Mouse (Mus musculus) induced T-regulatory cell, adult 2 months (primary cell): ENCODE results near the gene Nr6a1.
A peak's percentile ranks its signal among the peaks of the same experiment; 100 is the strongest.

Source experiments
- DNase-seq: peaks from one replicate; pipeline ENCODE4 v3.0.0-alpha.2; 2012; ENCODE audit warnings: low read depth

Nr6a1 gene

GRCm38 (mm10) chr2:38782731-38783130 is 144.8 kb downstream of the Nr6a1 start:
- no peak for DNase-seq

- no peak for DNase-seq
Measured at GRCm38 (mm10) chr2:38781945-38782720, 145.4 kb downstream of the Nr6a1 start.

- DNase-seq = no peak
Measured at GRCm38 (mm10) chr2:38779939-38780338, 147.5 kb downstream of the Nr6a1 start.

- DNase-seq = no peak
Measured at GRCm38 (mm10) chr2:38777326-38777725, 150.2 kb downstream of the Nr6a1 start.

- no peak for DNase-seq
Measured at GRCm38 (mm10) chr2:38774936-38775335, 152.6 kb downstream of the Nr6a1 start.

- DNase-seq = no peak
Measured at GRCm38 (mm10) chr2:38771478-38771797, 156.1 kb downstream of the Nr6a1 start.

GRCm38 (mm10) chr2:38770772-38771477 is 156.6 kb downstream of the Nr6a1 start:
- DNase-seq = no peak

- no peak for DNase-seq
Measured at GRCm38 (mm10) chr2:38767177-38767931, 160.1 kb downstream of the Nr6a1 start.

GRCm38 (mm10) chr2:38739847-38740246 is 187.6 kb downstream of the Nr6a1 start:
- no peak for DNase-seq

GRCm38 (mm10) chr2:38739410-38739809 is 188.1 kb downstream of the Nr6a1 start:
- peak; percentile 72 for DNase-seq

GRCm38 (mm10) chr2:38738601-38739301 is 188.7 kb downstream of the Nr6a1 start:
- no peak for DNase-seq

GRCm38 (mm10) chr2:38735740-38736139 is 191.7 kb downstream of the Nr6a1 start:
- DNase-seq = no peak

GRCm38 (mm10) chr2:38734721-38735120 is 192.8 kb downstream of the Nr6a1 start:
- DNase-seq = no peak

- no peak for DNase-seq
Measured at GRCm38 (mm10) chr2:38730331-38730827, 197.1 kb downstream of the Nr6a1 start.

GRCm38 (mm10) chr2:38725427-38725826 is 202.1 kb downstream of the Nr6a1 start:
- no peak for DNase-seq

- DNase-seq = no peak
Measured at GRCm38 (mm10) chr2:38723378-38723777, 204.1 kb downstream of the Nr6a1 start.

- DNase-seq = no peak
Measured at GRCm38 (mm10) chr2:38722076-38722475, 205.4 kb downstream of the Nr6a1 start.

- no peak for DNase-seq
Measured at GRCm38 (mm10) chr2:38720661-38721060, 206.8 kb downstream of the Nr6a1 start.

GRCm38 (mm10) chr2:38719354-38719753 is 208.1 kb downstream of the Nr6a1 start:
- no peak for DNase-seq

GRCm38 (mm10) chr2:38718676-38719075 is 208.8 kb downstream of the Nr6a1 start:
- no peak for DNase-seq

GRCm38 (mm10) chr2:38717436-38717835 is 210.1 kb downstream of the Nr6a1 start:
- no peak for DNase-seq

- DNase-seq = no peak
Measured at GRCm38 (mm10) chr2:38714324-38714723, 213.2 kb downstream of the Nr6a1 start, which contains the start of gene Nr5a1. Gene Nr5a1, minus strand, starts transcription at chr2:38714542.
